Mouse (Mus musculus): ENCODE measurements around the gene Map6.

The Map6 gene

DNA sequence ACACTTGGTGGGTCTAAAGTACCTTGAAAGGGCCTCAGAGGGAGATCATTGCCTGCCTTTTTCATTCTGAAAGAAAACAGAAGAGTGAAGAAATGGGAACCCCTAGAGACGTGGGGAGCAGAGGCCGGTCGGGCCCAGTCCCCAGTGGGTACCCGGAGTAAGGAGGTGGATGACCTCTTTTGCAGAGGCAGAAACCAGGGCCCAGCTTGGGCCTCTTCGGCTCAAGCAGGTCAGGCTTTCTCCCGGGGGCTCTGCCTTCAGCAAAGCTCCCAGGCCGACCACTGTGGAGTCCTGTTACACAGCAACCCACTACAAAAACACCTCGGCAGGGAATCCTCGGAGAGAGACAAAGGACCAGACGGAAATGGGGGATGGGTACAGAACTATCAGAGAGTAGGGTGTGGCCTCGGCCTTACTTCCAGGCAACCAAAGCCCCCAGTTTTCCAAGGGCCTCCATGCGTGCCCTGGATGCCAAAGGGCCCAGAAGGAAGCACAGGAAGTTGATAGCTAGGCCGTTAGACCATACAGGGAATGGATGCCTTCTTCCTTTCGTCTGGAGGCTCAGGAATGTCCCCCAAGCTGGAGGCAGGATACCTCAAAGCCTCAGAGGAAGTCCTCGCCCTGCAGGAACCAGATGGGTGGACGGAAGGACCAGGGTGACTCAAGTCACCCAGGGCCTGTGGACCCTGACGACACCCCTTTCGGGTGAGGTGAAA lies 84.7 kb downstream of the Map6 start:
- in situ Hi-C loops (cut with MboI, MseI): loop anchor here in 1 of 2 experiments (10.0 kb wide), 1 partner anchor 343 kb away; no protein-coding TSS in a partner anchor

DNA sequence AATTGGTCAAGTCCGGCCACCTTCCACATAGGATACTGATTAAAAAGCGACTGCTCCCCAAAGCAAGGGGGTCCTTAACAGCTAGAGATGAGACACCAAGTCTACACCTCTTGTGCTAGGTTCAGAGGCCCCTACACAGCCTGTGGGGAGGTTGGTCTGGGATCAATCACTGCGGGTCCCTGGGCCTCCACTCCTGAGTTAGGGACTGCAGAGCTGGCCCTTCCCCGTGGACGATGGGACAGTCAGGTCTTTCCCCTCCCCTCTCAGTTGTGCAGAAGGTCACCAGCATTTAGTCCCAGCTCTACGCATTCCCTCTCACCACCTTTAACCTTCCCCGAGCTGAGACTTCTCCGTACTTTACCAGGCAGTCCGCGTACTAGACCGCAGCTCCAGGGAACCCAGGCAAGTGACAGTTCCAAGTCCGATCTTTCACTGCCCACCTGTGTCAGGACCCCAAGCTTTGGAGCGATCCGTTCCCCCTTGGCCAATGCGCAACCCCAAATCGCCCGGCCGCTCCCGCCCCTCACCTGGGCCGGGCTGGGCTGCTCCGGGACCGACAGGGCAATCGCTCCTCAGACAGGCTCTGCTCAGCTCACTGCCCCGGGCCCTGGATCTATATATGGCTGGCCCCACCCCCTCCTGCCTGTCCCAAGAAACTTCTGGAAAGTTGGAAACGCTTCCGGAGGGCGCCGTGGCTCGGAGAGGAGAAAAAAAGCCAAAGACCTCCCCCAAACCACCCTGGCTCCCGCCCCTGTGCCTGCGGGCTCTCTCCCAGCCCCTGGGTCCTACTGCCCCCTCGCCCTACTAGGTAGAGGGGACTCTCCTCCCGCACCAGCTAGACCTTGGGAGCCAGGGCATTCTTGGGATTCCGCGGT lies 85.5 kb downstream of the Map6 start, which contains the start of gene Serpinh1:
Gene Serpinh1 (minus strand): TSS at position 714 of the 875 bp plus-strand sequence.
- in situ Hi-C loops (cut with MboI, MseI): loop anchor here in 1 of 2 experiments (10.0 kb wide), 1 partner anchor 342 kb away; no protein-coding TSS in a partner anchor

DNA sequence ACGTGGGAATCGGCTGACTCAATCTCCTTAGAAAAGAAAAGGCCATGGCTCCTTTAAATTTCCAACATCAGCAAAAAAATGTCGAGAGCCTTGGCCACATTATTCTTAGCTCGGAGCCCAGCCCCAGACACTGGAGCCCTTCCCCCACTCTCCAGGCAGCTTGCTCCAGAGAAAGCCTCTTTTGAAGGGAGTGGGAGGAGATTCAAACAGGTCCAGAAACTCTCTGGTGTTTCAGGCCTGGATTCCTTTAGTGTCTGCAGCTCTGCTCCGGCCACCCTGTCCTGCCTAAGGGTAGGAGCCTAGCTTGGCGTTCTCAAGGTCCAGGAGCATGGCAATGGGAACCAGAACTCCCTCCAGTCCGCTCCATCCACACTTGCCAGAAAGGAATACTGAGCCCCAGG lies 88.5 kb downstream of the Map6 start:
- in situ Hi-C loops (cut with MboI, MseI): loop anchor here in 1 of 2 experiments (10.0 kb wide), 1 partner anchor 339 kb away; no protein-coding TSS in a partner anchor

DNA sequence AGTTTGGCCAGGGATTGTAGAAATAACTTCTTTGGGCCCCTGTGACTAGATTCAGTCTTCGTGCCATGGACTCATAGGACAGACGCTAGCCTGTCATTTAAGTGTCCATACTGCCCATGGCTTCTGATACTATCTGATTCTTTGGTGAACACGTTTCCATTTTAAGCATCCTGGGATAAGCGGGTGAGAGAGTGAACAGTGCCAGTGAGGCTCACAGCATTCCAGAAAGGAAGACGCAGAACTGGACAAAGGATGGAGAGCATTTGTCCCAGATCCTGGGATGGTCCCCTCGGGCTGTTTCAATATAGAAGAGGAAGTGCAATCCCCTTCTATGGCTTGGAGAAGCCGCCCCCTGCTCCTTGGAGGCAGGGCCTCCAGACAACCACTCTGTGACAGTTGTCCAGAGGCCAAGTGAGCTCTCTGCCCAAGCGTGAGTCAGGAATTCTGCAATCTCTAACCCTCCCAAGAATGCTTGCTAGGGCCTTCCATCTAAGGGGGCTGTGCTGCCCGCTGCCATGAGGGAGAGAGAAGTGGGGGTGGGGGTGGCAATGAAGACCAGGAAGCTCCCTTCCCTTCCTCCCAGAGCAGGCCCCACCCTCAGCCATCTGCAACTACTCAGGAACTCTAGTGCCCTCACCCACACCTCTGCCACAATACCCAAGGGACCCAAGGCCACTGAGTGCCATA lies 89.1 kb downstream of the Map6 start:
- in situ Hi-C loops (cut with MboI, MseI): loop anchor here in 1 of 2 experiments (10.0 kb wide), 1 partner anchor 338 kb away; no protein-coding TSS in a partner anchor

DNA sequence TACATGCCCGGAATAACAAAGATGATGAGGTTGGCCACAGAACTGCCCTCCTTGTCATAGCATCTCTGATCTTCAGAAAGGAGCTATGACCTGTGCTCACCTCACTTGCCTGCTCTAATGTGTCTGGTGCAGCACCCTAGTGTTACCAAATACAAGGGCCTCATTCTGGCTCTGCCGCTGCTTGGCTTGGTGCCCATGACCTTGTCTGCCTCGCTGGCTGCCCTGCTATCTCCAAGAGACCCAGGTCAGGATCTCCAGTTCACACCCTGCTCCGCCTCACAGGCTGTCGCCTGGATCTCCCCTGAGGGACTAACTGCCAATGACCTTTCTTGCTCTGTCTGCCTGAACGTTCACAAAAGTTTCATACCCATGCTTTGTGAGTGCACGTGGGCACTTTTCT lies 90.0 kb downstream of the Map6 start:
- in situ Hi-C loops (cut with MboI, MseI): loop anchor here in 1 of 2 experiments (10.0 kb wide), 1 partner anchor 338 kb away; no protein-coding TSS in a partner anchor

DNA sequence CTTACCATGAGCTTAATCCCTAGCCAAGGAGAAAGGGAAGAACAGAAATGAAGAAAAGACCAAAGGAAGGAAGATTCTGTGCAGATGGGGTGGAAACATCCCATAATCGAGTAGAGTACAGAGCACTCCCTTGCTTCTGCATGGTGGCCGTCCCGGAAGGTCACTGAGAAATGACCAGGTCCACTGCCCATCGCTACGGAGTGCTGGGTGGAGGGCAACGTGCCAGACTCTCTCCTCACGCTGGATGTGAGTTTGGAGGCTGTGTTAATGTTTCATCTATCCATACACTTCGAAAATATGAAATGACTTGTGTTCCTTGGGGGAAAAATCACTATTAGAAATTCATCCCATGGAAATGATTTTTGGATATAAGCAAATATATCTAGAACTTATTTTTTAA lies 91.1 kb downstream of the Map6 start:
- in situ Hi-C loops (cut with MboI, MseI): loop anchor here in 1 of 2 experiments (10.0 kb wide), 1 partner anchor 336 kb away; no protein-coding TSS in a partner anchor

DNA sequence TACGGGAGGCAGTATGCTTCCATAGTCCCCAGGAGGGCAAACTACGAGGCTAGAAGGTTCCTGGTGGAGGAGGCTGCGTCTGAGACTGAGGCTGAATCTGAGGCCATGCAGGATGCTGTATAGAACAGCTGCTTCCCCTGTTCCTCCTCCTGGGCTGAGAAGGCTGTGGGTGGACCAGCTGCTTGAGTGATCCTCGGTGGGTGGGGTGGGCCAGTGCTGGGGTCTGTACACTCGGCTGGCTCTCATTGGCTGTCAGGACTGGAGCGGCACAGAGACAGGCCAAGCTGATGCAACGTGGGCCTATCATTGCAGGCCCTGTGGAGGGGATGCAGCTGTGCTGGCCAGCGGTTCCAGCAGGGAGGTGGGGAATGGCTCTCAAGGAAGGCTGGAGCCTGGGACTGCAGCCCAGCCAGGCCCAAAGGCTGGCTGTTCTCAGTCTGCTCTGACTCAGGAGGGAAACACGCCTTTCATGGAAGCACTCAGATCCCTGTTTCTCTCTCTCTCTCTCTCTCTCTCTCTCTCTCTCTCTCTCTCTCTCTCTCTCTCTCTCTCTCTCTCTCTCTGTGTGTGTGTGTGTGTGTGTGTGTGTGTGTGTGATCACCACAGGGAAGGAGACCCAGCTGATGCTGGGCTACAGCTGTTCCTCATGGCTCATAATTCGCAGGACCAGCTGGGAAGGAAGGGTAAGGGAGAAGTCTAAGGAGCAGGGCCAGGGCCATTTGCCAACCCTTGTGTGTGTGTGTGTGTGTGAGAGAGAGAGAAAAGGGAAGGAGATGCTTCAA lies 93.0 kb downstream of the Map6 start:
- in situ Hi-C loops (cut with MboI, MseI): no loop called here

DNA sequence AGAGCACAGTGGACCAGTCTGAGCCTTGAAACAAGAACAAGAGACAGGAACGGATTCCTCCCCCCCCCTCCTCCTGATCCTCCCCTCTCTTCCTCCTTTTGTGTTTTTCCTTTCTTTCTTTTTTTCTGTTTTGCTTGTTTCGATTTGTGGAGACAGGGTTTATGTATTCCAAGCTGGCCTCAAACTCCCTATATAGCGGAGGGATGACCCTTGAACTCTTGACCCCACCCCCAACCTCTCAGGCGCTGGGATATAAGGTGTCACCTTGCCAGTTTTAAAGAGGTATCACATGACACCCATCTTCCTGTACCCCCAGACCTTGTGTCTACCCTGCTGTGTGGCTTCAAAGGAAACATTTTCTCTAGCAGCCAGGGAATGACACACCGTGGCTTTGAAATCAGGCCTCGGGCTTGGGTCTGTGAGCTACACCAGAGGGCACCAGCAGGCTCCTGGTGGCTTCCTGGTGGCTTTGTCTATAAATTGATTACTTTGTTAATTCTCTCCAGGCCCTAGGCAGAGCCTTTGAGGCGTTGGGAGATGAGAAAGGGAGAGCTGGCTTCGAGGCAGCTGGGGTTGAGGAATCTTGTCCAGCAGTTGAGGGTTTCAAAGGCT lies 93.7 kb downstream of the Map6 start:
- in situ Hi-C loops (cut with MboI, MseI): no loop called here

DNA sequence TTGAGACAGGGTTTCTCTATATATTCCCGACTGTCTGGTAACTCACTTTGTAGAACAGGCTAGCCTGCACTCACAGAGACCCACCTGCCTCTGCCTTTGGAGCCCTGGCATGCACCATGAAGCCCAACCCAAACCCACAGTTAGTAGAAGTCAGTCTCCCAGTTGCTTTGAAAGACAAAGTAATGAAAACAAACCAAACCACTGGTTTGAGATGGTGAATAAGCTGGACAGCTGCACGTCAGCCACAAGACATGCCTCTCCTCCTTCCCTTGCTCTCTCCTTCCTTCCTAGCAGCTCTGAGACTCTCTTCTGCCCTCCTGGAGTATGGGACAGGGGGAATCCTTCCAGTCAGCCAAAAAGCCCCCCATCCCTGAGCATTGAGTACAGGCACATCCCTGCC lies 94.9 kb downstream of the Map6 start:
- in situ Hi-C loops (cut with MboI, MseI): no loop called here

DNA sequence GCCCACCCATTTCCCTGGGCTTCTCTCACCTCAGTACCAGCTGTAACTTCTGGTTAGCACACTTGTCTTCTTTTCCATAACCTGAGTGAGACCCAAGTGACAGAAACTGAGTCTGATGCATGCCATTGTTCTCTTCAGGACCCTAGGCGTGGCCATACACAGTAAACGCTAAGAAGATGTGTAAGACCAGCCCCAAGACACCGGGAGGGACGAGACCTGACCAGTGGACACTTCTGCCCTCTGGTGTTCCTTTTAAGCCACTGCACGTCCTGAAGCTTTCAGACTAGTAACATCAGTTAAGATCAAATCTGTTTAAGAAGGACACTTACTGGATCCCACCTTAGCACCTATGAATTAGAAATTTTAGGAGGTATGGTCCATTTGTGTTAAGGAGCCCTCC lies 97.8 kb downstream of the Map6 start:
- in situ Hi-C loops (cut with MboI, MseI): loop anchor here in 1 of 2 experiments (5.0 kb wide), 1 partner anchor 33 kb away; no protein-coding TSS in a partner anchor

DNA sequence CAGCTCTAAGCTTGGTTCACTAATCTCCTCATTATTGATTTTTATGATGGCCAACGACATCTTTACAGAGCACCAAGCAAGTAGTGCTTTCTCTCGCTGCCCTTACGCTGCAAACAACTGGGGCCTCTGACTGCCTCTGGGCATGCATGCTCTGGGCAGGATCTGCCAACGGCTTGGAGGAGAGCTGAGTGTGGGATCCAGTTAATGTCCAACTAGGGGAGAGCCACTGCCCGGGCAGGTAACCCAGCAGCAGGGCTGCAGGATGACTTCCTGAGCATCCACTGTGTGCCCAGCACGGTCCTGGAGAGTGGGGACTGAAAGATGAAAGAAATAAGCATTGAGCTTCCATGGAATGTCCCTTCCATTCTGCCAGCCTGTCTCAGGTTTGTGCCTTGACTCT lies 99.5 kb downstream of the Map6 start:
- in situ Hi-C loops (cut with MboI, MseI): loop anchor here in 1 of 2 experiments (5.0 kb wide), 1 partner anchor 34 kb away; no protein-coding TSS in a partner anchor

DNA sequence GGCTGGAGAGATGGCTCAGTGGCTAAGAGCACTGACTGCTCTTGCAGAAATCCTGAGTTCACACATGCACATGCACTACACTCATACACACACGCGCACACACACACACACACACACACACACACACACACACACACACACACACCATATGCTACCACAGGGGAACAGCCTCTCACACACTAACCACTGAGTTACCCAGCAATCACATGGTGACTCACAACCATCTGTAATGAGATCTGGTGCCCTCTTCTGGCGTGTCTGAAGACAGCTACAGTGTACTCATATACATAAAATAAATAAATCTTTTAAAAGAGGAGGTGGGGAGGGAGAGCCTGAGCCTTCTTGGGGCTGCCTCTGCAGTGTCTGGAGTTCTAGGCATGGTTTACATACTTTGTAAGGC lies 107.1 kb downstream of the Map6 start:
- in situ Hi-C loops (cut with MboI, MseI): loop anchor here in 1 of 2 experiments (5.0 kb wide), 1 partner anchor 37 kb away; no protein-coding TSS in a partner anchor

DNA sequence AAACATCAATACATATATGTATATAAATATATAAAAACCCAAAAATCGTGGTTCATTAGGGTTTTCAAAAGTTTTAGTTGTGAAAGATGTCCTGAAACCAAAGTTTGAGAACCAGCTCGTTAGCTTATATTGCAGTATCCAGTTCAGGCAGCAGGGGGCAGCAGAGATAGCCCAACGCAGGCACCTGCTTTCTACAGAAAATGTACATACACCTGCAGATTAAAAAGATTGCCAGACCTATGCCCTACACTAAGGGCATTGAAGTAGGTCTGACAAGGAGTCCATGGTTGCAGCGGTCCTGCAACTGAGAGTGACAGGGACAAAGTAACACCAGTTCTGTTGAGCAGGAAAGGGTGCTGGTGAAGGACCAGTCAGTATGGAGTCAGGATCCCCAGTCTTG lies 108.2 kb downstream of the Map6 start:
- in situ Hi-C loops (cut with MboI, MseI): loop anchor here (5.0 kb wide), 1 partner anchor 77 kb away; no protein-coding TSS in a partner anchor

DNA sequence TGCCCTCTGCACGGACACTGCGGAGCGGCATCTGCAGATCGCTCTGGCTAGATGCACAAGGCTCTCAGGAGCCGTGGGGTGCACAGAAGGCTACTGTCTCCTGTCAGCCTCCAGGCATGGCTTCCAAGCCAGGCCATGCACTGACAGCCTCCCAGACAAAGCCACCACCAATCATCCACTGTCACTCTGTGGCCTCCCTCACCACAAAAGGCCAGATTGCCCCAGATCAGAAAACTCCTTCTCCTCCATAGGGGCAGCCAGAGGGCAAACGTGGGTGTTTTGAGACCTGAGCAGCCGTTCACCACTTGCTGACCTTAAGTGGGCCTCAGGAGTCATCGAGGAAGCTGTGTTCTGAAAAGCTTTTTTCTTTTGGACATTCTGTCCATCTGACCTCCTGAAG lies 111.6 kb downstream of the Map6 start:
- in situ Hi-C loops (cut with MboI, MseI): loop anchor here (5.0 kb wide), 1 partner anchor 73 kb away; no protein-coding TSS in a partner anchor

DNA sequence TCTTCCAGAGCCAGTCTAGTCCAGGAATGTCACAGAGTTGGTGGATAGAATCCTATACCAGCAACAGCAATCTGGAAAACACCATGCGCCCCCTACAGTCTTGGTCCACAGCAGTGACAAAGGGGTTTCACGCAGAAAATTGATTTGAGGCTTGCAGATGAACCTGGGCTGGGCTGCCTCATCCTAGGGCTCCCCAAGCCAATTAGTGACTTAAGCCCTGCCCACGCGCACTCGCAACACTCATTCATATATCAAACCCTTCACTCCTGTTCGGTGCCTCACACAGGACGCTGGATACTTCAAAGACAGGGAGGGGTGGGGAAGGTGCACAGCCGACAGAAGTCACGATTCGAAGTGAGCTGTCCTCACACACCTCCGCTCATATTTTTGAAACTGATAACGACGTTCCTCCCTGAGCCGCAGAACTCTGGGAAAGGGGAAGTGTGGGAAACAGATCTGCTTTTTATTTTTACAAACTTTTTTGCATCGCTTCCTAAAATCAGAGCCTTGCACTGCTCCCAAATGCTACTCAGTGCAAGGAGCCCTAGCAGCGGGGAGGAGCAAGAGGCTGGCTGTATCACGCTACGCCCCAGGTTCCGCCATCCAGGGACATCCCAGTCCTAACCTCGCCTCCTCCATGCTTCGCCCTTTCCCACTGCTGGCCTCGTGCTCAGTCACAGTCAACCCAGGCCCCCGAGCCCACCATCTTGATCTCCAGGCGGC lies 113.4 kb downstream of the Map6 start:
- in situ Hi-C loops (cut with MboI, MseI): no loop called here

DNA sequence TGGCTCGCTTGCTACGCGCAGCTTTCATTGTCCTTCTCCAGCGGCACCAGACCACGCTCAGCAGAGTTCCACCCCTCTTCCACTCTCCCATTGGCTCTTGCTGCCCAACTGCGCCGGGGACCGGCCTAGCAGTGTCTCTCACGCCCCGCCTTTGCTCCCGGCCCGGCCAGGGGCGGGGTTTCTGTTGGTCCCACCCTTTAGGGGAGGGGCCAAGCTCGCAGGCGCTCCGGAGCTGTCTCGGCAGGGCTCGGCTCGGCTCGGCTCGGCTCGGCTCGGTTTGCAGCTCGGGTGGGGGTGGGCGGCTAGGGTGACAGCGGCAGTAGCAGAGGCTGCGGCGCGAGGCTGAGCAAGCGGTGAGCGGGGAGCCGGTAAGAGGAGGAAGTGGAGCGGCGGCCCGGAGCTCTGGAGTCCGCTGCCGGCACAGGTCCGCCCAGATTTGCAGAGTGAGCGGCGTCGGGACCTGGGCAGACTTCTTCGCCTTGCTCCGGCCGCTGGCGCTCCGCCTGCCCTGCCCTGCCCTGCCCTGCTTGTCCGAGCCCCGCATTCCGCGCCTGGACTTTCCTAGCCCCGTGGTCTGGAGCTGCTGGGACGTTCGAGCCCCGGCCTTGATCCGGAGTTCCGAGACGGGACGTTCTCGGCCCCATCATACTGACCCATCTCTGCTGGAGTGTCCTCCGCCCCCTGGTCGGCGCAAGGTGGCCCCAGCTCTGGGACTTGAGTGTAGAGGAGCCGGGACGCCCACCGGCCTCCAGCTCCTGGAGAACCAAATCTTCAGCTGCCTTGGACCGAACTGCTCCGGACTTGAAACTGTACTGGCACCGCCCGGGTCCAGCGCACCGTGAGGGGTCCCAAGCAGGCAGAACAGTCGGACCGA lies 114.2 kb downstream of the Map6 start, which contains the start of gene Gdpd5:
Gene Gdpd5 (plus strand): TSS at position 201 of the 874 bp plus-strand sequence.
- in situ Hi-C loops (cut with MboI, MseI): no loop called here

DNA sequence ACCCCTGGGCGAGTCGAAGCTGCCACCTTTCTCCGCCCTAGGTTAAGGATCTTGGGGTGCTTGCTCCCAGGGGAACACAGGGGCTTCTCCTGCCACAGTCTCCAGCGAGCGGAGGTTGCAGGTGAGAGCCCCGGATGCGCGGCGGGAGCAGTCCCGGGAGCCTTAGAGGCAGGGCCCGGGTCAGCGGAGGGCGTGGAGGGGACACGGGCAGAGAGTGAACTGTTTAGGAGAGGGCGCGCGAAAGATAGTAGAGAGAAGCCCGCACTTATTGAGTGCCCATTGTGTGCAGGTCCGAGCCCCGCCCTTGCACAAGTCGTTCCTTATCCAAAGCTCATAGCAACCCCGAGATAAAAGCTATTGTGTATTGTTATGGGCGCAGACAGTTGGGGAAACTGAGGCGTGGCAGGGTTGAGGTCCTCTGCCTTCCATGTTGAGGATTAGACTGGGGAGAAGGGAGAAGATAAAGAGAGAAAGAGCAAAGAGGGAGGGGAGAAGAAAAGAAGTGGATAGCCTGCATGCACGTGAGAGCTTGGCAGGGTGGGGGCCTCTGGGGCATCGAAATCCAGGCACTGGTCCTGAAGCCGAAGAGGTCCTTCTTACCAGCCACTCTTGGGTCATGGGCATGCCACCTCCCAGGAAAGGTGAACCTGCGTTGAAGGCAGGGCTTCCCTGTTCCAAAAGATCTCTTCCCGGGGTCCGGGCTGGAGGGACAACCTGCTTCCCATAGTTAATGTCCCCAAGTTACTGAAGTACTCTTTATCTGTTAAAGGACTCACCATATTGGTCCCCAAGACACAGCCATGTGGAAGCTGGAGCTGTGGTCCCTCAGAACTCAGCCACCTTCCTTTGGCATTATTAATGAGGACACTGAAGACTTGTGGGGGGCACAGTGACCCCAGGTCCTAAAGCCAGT lies 115.1 kb downstream of the Map6 start:
- in situ Hi-C loops (cut with MboI, MseI): no loop called here
